Mouse (Mus musculus): ENCODE measurements around the gene Olfr585.

Olfr585 gene

DNA sequence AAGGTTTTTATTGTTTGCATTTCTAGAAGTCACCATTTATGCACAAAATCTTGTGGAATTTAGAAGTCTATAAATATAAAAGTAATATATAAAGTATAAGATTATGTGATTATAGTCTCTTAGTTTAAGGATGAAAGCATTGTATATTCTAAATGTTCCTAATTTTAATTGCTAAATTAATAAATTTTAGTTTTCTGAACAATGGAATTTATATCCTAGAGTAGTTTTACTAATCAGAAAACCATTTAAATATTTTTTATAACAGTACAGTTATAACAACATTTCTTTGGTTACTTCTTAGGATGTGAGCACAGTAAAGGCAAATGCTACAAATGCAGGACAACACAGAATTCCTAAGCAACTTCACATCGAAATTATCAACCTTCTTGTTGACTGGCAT is at the start of gene Olfr585:
TSS of gene Olfr585 (plus strand) at position 301 of the 400 bp plus-strand sequence.
- no peak for DNase-seq

DNA sequence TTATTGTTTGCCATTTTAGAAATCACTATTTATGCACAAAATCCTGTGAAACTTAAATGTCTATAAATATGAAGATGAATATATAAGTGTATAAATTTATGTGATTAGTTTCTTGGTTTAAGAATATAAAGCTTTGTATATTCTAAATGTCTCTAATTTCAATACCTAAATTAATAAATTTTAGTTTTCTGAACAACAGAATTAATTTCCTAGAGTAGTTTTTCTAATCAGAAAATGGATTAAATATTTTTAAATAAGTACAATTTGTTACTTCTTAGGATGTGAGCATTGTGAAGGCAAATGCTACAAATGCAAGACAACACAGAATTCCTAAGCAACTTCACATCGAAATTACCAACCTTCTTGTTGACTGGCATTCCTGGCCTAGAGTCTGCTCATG is 46.5 kb upstream of the Olfr585 start, which contains the start of gene Olfr583:
TSS of gene Olfr583 (plus strand) at position 301 of the 400 bp plus-strand sequence.
- DNase-seq: no peak

DNA sequence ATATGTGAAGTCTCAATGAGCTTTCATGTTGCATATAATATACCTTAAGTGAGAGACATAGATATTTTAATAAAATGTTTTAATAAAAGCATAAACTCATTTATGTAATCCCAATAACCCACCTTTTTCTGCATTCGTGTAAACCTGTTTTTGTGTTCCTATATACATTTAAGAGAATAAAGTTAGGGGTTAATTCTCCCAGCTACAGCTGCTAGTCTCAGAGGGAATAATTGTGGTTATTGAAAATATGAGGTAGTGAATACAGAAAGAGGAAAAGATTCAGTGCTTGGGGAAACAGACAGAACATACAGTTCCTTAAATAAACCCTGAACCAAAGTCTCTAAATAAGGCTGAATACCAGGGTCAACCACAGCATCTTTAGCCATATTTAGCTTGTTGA is 15.9 kb upstream of the Olfr585 start, which contains the start of gene Olfr584:
TSS of gene Olfr584 (plus strand) at position 301 of the 400 bp plus-strand sequence.
- DNase-seq: no peak

DNA sequence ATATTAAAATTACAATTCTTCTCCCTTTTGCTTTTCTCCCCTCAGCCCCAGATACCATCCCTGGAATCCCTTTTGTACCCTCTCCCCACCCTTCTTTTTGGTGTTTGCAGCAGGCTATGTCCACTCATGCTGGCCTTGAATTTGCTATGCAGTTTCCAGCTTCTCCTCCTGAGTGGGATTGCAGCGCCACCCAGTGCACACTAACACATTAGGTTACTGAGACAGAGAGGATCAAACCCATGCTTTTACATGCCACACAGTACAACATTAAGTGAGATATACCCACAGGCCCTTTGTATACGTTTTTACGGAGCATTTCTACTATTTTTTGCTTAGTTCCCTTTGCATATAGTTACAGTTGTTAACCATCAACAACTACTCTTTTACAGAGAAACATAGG is 21.9 kb downstream of the Olfr585 start:
- no peak for DNase-seq

- no peak for DNase-seq
These were observed 28.0 kb downstream of the Olfr585 start, which contains the start of gene Olfr586 for GRCm38 (mm10) chr7:103125538-103125937. TSS of gene Olfr586 (minus strand) at chr7:103125638.

- DNase-seq: no peak
These were observed 43.1 kb downstream of the Olfr585 start, which contains the start of gene Olfr588-ps1 for GRCm38 (mm10) chr7:103140579-103140978. TSS of gene Olfr588-ps1 (plus strand) at chr7:103140879.
